Mouse (Mus musculus): ENCODE measurements at regions not wholly inside any gene's neighbourhood (a gene's known extent, or its start where the extent isn't known, plus 50 kb on each side); places are given as distances from the start of the nearest gene placed in this dataset.

DNA sequence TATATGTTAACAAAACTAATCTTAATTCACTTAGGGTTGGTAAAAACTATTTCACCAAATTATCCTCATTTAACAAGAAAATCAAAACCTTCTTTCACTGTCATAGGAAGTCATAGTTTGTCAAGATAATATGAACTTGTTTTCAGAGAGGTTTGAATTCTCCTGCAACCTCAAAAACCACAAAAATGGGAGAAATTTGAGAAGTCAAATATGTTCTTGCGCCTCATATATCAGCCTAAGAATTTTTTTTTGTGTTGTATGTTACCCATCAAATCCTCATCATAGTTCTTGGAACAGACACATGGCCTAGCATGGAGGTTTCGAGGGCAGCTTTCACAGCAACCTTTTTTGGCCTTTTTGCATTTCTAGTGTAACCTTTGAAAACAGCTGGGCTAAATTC, 342.5 kb upstream of the Adamts9 start:
- no peak for DNase-seq (ENCODE audit: low spot score in 2 of 2)
- intact Hi-C loops (cut with DNase I) = no loop called here

GRCm38 (mm10) chr6:93281530-93281929, 338.2 kb upstream of the Adamts9 start:
- no peak for DNase-seq (ENCODE audit: low spot score in 2 of 2)

DNA sequence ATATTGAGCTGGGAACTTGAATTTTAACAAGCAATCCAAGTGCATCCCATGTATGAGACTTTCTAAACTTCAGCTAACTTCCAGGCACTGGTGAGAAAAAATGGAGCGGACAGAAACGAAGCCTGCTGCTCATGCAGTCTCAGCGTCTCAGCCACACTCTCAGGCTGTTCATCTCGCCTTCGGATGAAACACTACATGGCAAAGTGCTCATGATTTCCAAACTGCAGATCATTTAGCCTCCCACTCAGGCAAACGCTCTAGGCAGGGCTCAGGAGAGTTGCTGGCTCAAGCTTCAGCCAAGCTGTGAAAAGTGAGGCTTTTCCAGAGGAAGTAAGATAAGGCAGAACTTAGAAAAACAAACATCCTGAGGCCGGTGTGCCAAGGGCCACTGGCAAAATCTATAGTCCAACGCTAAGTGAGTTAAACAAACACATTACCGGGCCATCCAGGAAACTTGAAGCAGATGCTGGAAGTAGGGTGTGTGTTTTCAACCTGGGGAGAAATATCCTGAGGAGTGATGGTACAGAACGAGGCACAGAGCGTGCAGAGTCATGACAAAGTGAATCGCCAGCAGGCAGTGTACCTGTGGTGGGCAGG, 330.7 kb upstream of the Adamts9 start:
- DNase-seq (ENCODE audit: low spot score in 2 of 2) = peak in 1 of 2 experiments; percentile 18
- intact Hi-C loops (cut with DNase I) = no loop called here

More at GRCm38 (mm10) chr6:93281530-93281929, 338.2 kb upstream of the Adamts9 start:
- intact Hi-C loops (cut with DNase I) = no loop called here

GRCm38 (mm10) chr6:93272206-93272605, 328.9 kb upstream of the Adamts9 start:
- intact Hi-C loops (cut with DNase I) = no loop called here
- DNase-seq (ENCODE audit: low spot score in 2 of 2) = no peak

GRCm38 (mm10) chr6:93266826-93267225, 323.5 kb upstream of the Adamts9 start:
- intact Hi-C loops (cut with DNase I) = no loop called here
- DNase-seq (ENCODE audit: low spot score in 2 of 2) = no peak

DNA sequence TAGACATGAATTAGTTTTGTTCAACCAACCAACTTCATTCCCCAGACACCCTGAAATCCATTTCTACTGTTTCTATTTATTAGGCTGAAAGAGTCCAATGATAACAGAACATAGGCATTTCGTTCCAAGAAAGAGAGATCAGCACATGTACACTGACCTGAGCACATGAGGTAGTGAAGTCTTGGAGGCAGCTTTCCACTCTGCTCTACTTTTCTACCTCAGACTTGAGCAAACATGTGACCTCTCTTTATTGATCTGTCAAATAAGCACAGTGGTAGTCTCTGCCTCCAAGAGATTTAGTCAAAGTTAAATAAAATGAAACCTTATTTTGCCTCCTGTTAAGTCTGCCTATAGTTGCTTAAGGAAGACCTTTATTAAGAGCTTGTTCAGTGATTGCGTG, 321.9 kb upstream of the Adamts9 start:
- no peak for DNase-seq (ENCODE audit: low spot score in 2 of 2)
- intact Hi-C loops (cut with DNase I) = no loop called here

GRCm38 (mm10) chr6:93260827-93261226, 317.5 kb upstream of the Adamts9 start:
- intact Hi-C loops (cut with DNase I) = no loop called here
- no peak for DNase-seq (ENCODE audit: low spot score in 2 of 2)

GRCm38 (mm10) chr6:93257130-93257841, 314.0 kb upstream of the Adamts9 start:
- DNase-seq (ENCODE audit: low spot score in 2 of 2) = no peak
- intact Hi-C loops (cut with DNase I) = no loop called here

DNA sequence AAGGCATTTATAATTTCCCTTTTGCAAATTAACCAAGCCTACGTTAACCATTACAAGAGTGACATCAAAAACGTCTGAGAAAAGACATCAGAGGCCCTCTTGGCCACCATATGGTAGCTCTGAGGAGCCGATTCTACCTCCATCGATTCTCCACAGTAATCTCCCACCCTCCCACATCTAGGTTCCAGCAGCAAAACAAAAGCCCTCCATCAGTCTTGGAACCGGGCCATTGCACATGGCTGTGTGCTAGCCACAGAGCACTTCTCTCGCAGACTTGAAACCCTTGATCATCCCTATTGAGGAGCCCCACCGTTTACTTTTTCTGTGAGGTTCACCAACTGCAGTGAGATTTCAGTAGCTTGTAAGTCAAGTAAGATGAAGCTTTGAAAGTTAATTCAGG, 310.5 kb upstream of the Adamts9 start:
- intact Hi-C loops (cut with DNase I) = no loop called here
- no peak for DNase-seq (ENCODE audit: low spot score in 2 of 2)

- intact Hi-C loops (cut with DNase I) = no loop called here
- no peak for DNase-seq (ENCODE audit: low spot score in 2 of 2)
These were observed 305.7 kb upstream of the Adamts9 start for GRCm38 (mm10) chr6:93248973-93249372.

DNA sequence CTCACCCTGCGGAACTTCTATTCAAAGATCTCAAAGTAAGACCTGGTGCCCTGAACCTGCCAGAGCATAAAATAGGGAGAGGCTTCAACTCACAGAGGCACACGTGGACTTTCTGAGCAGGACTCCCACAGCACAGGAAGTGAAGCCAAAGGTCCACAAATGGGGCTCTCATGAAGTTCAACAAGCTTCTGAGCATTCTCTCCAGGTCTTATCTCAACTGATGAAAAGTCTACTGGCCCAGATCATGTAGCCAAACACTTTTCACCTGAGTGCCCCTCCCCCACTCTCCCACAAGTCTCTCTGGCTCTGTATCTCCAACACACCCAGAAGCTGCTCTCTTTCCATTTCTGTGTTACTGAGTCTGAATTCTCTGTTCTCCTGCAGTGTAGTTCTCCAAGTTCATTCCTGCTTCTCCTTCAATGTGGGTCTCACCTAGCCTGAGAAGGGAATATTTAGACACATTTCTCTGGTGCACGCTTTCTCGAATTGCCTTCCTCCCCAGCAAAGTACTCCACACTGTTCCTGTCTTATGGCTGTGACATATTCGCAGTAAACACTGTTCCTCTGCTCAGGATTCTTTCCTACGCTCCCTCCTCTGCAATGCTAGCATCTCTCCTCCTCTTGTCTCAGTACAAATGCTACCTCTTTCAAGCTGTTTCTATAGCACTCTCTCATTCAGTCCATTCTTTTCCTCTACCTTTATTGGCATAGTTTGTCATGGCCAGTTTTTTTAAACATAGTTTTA, 303.4 kb upstream of the Adamts9 start:
- intact Hi-C loops (cut with DNase I) = no loop called here
- no peak for DNase-seq (ENCODE audit: low spot score in 2 of 2)

DNA sequence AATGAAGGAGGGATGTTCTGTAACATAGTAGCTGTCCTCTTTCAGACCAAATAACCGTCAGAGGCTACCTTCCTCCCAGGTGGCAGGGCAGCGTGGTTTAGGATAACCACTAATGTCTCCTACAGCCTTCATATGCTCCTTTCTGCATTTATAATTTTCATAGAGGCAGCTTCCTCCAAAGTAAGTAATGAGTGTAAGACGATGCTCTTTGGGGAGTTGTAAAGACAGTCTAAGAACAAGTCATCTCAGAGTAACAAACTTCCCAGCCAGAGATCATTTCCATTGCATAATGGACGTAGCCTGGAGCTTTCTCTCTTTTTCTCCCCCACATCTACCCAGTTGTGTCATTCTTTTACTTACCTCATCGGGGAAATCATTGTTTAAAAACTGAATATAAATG, 292.3 kb upstream of the Adamts9 start:
- DNase-seq (ENCODE audit: low spot score in 2 of 2) = no peak
- intact Hi-C loops (cut with DNase I) = no loop called here

DNA sequence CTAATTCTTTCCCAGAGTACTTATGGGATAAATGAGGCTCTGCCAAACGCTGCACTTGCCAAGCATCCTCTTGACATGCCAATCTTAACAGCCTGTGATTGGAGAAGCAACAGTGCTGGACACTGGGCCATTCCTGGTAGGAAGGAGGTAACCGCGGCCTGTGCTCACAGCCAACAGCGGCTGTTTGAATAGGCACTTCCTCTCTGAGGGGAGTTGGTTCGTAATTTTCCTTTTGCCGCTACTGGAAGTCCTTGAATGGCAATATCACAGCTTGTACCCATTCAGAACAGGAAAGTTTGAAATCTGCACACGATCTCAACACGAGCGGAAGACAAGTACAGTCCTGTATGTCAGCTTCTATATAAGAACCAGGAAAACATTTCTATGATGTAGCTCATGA, 289.3 kb upstream of the Adamts9 start:
- DNase-seq (ENCODE audit: low spot score in 2 of 2) = no peak
- intact Hi-C loops (cut with DNase I) = no loop called here

DNA sequence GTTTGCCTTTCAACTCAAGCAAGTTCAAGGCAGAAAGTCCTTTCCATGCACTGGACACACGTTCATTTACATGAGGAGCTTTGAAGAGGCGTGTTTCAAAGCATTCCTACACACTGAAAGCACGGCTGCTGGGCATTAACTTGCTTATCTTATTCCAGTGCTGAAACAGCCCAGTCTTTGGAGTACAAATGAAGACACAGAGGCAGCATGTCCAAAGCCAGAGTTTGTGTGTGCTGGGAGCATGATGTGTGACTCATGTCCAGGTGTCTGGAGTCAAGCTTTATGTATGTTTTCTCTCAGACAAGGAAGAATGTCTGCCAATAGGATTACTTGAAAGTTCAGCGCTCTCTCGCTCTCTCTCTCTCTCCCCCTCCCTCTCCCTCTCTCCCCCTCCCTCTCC, 287.2 kb upstream of the Adamts9 start:
- DNase-seq (ENCODE audit: low spot score in 2 of 2) = no peak

GRCm38 (mm10) chr6:93229320-93229719, 286.0 kb upstream of the Adamts9 start:
- DNase-seq (ENCODE audit: low spot score in 2 of 2) = no peak
- intact Hi-C loops (cut with DNase I) = no loop called here

More for the DNA sequence above, 287.2 kb upstream of the Adamts9 start:
- intact Hi-C loops (cut with DNase I) = no loop called here

DNA sequence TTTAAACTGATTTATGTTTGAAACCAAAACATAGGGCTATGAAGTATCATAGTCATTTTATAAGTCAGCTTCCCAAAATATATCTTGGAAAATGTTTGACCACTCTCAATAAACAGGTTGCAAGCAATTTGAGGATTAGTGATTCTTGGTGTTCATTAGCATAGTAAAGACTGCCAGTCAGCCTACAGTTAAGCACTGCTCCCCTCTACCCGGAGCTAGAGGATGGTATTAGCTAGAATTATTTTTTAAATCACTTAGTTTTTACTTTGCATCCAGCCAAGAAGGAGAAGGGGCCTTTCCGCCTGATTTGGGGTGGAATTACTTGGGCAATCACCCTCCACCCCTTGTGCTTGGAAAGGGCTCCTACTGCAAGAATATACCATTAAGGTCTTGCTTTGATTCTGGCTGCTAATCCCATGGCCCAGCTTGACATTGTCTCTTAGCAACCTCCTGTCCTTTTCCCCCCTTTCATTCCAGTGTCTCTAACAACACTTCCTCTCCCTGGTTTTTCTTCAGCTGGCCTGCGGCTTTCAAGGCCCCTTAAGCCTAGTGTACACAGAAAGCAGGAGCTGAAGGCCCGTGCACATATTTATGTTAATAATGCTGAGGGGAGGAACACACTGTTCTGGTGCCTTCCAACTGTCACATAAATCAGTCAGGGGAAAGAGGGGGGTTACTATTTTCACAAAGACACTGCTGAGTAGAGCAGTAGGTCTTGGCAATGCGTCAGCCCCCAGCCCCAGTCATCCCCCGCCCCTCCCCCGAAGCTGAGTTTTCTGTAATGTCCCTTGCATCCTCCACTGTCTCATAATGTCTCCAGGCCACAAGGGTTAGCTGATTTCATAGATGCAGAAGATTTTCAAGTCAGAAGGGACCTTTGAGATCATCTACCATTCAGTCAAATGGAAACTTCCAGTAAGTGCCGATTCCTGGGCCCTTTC, 280.6 kb upstream of the Adamts9 start:
- intact Hi-C loops (cut with DNase I) = no loop called here
- no peak for DNase-seq (ENCODE audit: low spot score in 2 of 2)

GRCm38 (mm10) chr6:93218015-93218593, 274.8 kb upstream of the Adamts9 start:
- DNase-seq (ENCODE audit: low spot score in 2 of 2) = peak; percentile 28 to 41
- intact Hi-C loops (cut with DNase I) = no loop called here

GRCm38 (mm10) chr6:93200886-93201285, 257.6 kb upstream of the Adamts9 start:
- intact Hi-C loops (cut with DNase I) = no loop called here

GRCm38 (mm10) chr6:93194741-93195140, 251.4 kb upstream of the Adamts9 start:
- no peak for DNase-seq (ENCODE audit: low spot score in 2 of 2)
- intact Hi-C loops (cut with DNase I) = no loop called here

More at GRCm38 (mm10) chr6:93200886-93201285, 257.6 kb upstream of the Adamts9 start:
- no peak for DNase-seq (ENCODE audit: low spot score in 2 of 2)

Measured in left cerebral cortex, postnatal 36 days (tissue).